Mouse (Mus musculus): ENCODE results near the gene Muc1. TPM values are rescaled to one million over a fixed set of nuclear protein-coding genes. Genes with fewer than 3 reads are reported as not detected.

Gene Muc1
- total RNA-seq, 2 experiments from 2014 or later: 0.45 to 0.63 TPM

GRCm38 (mm10) chr3:89231772-89232275 is 3.0 kb downstream of the Muc1 start:
- no peak for DNase-seq (ENCODE audit: low spot score in 2 of 2)

GRCm38 (mm10) chr3:89232614-89233013 is 3.8 kb downstream of the Muc1 start:
- no peak for DNase-seq (ENCODE audit: low spot score in 2 of 2)

GRCm38 (mm10) chr3:89233562-89234110 is 4.8 kb downstream of the Muc1 start:
- DNase-seq (ENCODE audit: low spot score in 2 of 2): no peak

- peak; percentile 64 to 78 for DNase-seq (ENCODE audit: low spot score in 2 of 2)
These were observed 7.7 kb downstream of the Muc1 start for GRCm38 (mm10) chr3:89236516-89236915.

- DNase-seq (ENCODE audit: low spot score in 2 of 2): no peak
These were observed 8.8 kb downstream of the Muc1 start for GRCm38 (mm10) chr3:89237682-89238081.

GRCm38 (mm10) chr3:89238494-89238893 is 9.6 kb downstream of the Muc1 start:
- DNase-seq (ENCODE audit: low spot score in 2 of 2): no peak

- DNase-seq (ENCODE audit: low spot score in 2 of 2): peak in 1 of 2 experiments; percentile 70
These were observed 13.6 kb downstream of the Muc1 start for GRCm38 (mm10) chr3:89242331-89242895.

GRCm38 (mm10) chr3:89243609-89244008 is 14.8 kb downstream of the Muc1 start:
- DNase-seq (ENCODE audit: low spot score in 2 of 2): no peak

GRCm38 (mm10) chr3:89244158-89244981 is 15.5 kb downstream of the Muc1 start:
- peak in 1 of 2 experiments; percentile 52 for DNase-seq (ENCODE audit: low spot score in 2 of 2)

GRCm38 (mm10) chr3:89244982-89245687 is 16.3 kb downstream of the Muc1 start:
- DNase-seq (ENCODE audit: low spot score in 2 of 2): peak; percentile 66 to 73

- DNase-seq (ENCODE audit: low spot score in 2 of 2): peak; percentile 63 to 74
These were observed 16.9 kb downstream of the Muc1 start, which contains the start of gene Krtcap2 for GRCm38 (mm10) chr3:89245688-89246171. Krtcap2 (plus strand) TSS chr3:89245966.

GRCm38 (mm10) chr3:89246261-89247100 is 17.6 kb downstream of the Muc1 start, which contains the start of gene Trim46:
Trim46 (minus strand) TSS chr3:89246309.
- peak; percentile 89 to 92 for DNase-seq (ENCODE audit: low spot score in 2 of 2)

GRCm38 (mm10) chr3:89247466-89247865 is 18.6 kb downstream of the Muc1 start:
- no peak for DNase-seq (ENCODE audit: low spot score in 2 of 2)

- DNase-seq (ENCODE audit: low spot score in 2 of 2): no peak
These were observed 21.7 kb downstream of the Muc1 start for GRCm38 (mm10) chr3:89250435-89251040.

GRCm38 (mm10) chr3:89251365-89251895 is 22.6 kb downstream of the Muc1 start:
- no peak for DNase-seq (ENCODE audit: low spot score in 2 of 2)

GRCm38 (mm10) chr3:89254994-89255393 is 26.1 kb downstream of the Muc1 start:
- no peak for DNase-seq (ENCODE audit: low spot score in 2 of 2)

GRCm38 (mm10) chr3:89256177-89256576 is 27.3 kb downstream of the Muc1 start:
- DNase-seq (ENCODE audit: low spot score in 2 of 2): no peak

- DNase-seq (ENCODE audit: low spot score in 2 of 2): no peak
These were observed 30.2 kb downstream of the Muc1 start, which contains the start of gene Dpm3 for GRCm38 (mm10) chr3:89259076-89259475. Dpm3 (plus strand) TSS chr3:89259358.

- DNase-seq (ENCODE audit: low spot score in 2 of 2): no peak
These were observed 31.4 kb downstream of the Muc1 start for GRCm38 (mm10) chr3:89260211-89260610.
